Mouse (Mus musculus): ENCODE results near the gene Asf1b.

DNA sequence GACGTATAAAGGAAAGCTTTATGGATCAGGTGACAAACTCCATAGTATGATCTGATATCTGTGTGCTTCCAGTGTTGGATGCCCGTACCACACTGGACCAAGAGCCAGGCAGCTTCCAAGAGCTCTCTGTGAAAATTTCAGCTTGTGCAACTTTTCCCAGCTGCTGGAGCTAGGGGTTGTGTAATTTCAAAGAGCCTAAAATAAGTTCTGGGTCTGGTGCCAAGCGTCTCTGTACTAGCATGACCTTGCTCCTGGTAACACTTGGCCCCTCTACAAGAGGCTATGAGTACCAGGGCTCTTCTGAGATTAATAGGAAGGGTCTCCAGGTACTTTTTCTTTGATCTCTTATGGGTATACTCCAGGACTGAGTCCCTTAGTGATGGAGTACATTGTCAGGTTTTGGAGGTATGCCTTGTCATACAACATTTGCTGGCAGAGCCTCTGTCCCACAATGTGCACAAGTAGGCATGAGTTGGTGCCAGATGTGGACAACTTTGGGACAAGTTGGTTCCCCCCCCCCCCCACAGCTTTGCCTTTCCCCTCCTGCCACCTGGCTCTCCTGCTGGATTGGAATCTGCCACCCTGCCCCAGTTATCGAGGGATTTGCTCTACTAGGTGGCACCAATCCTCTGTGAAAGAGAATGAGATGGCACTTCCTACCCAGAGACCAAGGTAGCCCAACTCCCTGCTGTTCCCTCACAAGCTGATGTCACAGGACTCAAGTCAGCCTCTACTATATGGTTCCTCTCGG is 8.9 kb downstream of the Asf1b start:
- TF ChIP-seq CTCF (conservative IDR thresholded peaks at IDR 0.05; ENCODE audit: insufficient read depth, insufficient read length, low read depth, low read length) (no peak), POLR2A (IDR thresholded peaks at IDR 0.05; ENCODE audit: low read depth, low read length) (no peak)

All from kidney, adult 2 months (tissue).